Mouse (Mus musculus): ENCODE results near the gene Gpr156. TPM values are rescaled to one million over a fixed set of nuclear protein-coding genes. Genes with fewer than 3 reads are reported as not detected.

Gene Gpr156
- polyA plus RNA-seq, 1 experiment from 2014 or later = not detected

DNA sequence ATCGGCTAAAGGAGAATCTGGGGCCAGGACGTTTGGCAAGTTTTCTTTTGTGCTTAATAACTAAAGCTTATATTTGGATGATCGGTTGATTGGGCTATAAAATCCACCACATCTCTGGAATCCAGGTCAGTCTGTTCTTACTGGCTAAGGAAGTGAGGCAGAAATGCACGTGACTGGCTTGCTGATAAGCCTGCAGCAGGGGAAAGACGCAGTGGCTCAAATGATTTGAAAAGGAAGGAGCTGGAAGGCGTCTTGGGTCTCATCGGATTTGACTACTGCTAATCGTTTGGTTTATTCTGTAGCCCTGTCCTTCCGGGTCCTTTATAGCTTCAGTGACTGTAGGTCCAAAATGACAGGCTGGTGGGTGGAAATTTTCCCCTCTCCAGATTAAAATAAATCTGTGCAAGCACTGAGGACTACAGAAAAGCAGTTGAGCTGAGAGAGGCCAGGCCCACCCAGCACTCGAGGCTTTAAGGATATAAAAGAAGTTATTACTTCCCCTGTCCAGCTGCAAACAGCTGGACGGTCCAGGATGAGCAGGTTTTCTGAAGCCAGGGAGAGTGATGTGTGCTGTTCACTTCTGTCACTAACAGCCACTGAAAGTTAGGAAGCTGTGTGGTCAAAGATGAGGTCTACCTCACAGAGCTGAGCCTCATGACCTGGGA lies 57.7 kb downstream of the Gpr156 start:
- Histone ChIP-seq H3K27me3 (replicated peaks; ENCODE audit: control insufficient read depth, insufficient read depth, low read length) (no peaks in the 10 kb centered on the region), H3K9me3 (ENCODE audit: control insufficient read depth, low read length) (no peaks in the 10 kb centered on the region), H3K4me2 (no peak overlapping the region), H3K4me1 (replicated peaks; ENCODE audit: control insufficient read depth, insufficient read depth, low read length) (no peaks in the 10 kb centered on the region), H3K27ac (ENCODE audit: low read depth, low read length) (no peak overlapping the region), H3K9ac (ENCODE audit: low read depth, low read length) (no peak overlapping the region), H3K36me3 (ENCODE audit: control insufficient read depth, insufficient read depth, low read length) (no peaks in the 10 kb centered on the region), H3K4me3 (ENCODE audit: low read depth, low read length) (no peak overlapping the region)
- no peak for DNase-seq (ENCODE audit: low spot score)
- WGBS = 51% methylated on average over 11 of the region's 11 CpGs
- no peak for ATAC-seq (replicated peaks; ENCODE audit: low FRiP score)

DNA sequence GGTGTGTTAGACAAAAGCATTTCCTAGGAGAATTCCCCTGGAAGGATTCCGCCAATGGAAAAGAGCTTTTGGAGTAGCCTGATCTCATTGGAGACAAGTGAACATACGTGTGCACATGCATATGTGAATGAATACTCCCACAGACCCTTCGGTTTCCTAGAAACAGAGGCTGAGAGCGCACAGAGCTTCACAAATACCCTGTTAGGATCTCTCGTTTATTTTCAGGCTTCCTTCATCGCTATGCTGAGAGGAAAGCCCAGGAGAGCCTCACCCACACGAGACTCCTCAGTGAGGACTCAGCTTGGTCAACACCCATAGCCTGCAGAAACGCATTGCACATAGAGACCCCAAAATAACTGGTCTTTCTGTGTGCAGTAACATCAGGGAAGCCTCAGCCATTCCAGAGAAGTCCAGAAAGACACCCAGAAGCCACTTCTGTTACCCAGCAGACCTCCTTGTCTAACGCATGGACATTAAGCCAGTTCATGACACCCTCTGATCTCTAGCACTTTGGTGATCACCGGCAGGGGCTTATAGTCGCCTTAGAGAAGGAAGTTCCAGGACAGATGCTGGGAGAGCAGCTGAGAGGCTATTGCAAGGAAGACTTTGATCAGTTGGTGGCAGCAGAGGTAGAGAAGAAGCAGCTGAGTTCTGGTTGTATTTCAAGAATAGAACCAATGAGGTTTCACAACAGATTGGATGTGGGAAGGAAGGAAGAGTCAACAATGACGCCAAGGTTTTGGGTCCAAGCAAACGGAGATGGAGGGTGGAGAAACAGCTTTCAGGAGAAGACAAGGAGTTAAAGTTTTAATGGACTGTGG lies 58.4 kb downstream of the Gpr156 start:
- no peaks in the 10 kb centered on the region for H3K4me1 ChIP-seq (replicated peaks; ENCODE audit: control insufficient read depth, insufficient read depth, low read length)
- H3K27me3 ChIP-seq (replicated peaks; ENCODE audit: control insufficient read depth, insufficient read depth, low read length) = no peaks in the 10 kb centered on the region
- no peak overlapping the region for H3K4me3 ChIP-seq (ENCODE audit: low read depth, low read length)
- H3K9ac ChIP-seq (ENCODE audit: low read depth, low read length) = no peak overlapping the region
- DNase-seq (ENCODE audit: low spot score) (no peak), ATAC-seq (replicated peaks; ENCODE audit: low FRiP score) (no peak)
- no peaks in the 10 kb centered on the region for H3K9me3 ChIP-seq (ENCODE audit: control insufficient read depth, low read length)
- H3K27ac ChIP-seq (ENCODE audit: low read depth, low read length) = no peak overlapping the region
- no peaks in the 10 kb centered on the region for H3K36me3 ChIP-seq (ENCODE audit: control insufficient read depth, insufficient read depth, low read length)
- no peak overlapping the region for H3K4me2 ChIP-seq
- WGBS = 52% methylated on average over 13 of the region's 13 CpGs

DNA sequence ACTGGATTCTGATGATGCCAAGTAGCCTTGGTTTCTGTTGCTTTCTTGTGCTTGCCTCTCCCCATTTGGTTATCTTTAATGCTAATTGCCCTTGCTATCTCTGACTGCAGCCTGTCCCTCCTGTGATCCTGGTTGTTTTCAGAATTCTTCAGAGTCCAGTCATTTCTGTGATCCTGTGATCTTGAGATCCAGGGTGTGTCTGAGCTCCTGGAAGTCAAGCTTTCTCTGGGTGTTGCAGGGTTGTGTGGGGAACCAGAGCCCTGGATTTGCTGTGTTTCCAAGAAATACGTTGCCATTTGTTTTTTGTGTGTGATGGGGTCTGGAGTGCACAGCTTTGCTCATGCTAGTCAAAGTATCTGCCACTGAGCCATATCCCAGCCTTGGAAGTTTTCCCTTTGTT lies 65.6 kb downstream of the Gpr156 start:
- Histone ChIP-seq H3K27ac (ENCODE audit: low read depth, low read length) (no peak overlapping the region), H3K4me1 (replicated peaks; ENCODE audit: control insufficient read depth, insufficient read depth, low read length) (no peaks in the 10 kb centered on the region), H3K4me3 (ENCODE audit: low read depth, low read length) (no peak overlapping the region), H3K9me3 (ENCODE audit: control insufficient read depth, low read length) (no peaks in the 10 kb centered on the region), H3K4me2 (no peak overlapping the region), H3K27me3 (replicated peaks; ENCODE audit: control insufficient read depth, insufficient read depth, low read length) (no peaks in the 10 kb centered on the region), H3K9ac (ENCODE audit: low read depth, low read length) (no peak overlapping the region), H3K36me3 (ENCODE audit: control insufficient read depth, insufficient read depth, low read length) (no peaks in the 10 kb centered on the region)
- DNase-seq (ENCODE audit: low spot score) (no peak), ATAC-seq (replicated peaks; ENCODE audit: low FRiP score) (no peak)
- 55% methylated on average over 1 of the region's 1 CpGs for WGBS

DNA sequence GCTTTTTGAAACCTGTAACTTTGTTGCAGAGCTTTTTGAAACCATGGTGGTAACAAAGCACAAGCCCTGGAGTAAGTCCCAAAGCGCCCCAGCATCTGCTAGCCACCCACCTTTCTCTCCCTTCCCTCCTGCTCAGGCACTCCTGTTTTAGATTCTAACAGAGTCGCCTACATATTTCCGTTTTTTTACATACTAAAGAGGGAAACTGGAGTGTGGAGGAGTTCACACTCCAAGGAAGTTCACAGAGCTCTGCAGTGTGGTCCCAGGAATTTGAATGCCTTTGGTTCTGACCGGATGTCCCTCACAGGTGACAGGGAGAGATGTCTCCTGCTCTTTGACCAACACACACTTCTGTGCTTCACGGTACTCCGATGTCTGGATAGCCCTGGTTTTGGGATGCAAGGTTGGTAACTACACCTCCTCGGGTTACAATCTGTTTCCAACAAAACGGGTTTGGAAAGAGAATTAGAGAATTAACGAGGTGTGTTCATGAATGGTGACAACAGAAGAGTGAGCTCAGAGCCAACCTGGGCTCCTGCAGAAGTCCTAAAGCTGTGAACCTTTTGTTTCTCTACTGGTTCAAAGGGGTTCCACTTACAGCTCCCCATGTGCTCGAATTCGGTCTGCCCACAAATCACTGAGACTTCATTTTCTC lies 72.0 kb downstream of the Gpr156 start:
- Histone ChIP-seq H3K4me3 (ENCODE audit: low read depth, low read length) (no peak overlapping the region), H3K27me3 (replicated peaks; ENCODE audit: control insufficient read depth, insufficient read depth, low read length) (no peaks in the 10 kb centered on the region), H3K9me3 (ENCODE audit: control insufficient read depth, low read length) (no peaks in the 10 kb centered on the region), H3K9ac (ENCODE audit: low read depth, low read length) (no peak overlapping the region), H3K36me3 (ENCODE audit: control insufficient read depth, insufficient read depth, low read length) (no peaks in the 10 kb centered on the region), H3K4me2 (no peak overlapping the region), H3K4me1 (replicated peaks; ENCODE audit: control insufficient read depth, insufficient read depth, low read length) (peaks cover 5% of the 10 kb centered on the region; the same call in 1 of the 2 replicates), H3K27ac (ENCODE audit: low read depth, low read length) (no peak overlapping the region)
- ATAC-seq (replicated peaks; ENCODE audit: low FRiP score) (no peak), DNase-seq (ENCODE audit: low spot score) (no peak)
- 44% methylated on average over 11 of the region's 11 CpGs for WGBS

DNA sequence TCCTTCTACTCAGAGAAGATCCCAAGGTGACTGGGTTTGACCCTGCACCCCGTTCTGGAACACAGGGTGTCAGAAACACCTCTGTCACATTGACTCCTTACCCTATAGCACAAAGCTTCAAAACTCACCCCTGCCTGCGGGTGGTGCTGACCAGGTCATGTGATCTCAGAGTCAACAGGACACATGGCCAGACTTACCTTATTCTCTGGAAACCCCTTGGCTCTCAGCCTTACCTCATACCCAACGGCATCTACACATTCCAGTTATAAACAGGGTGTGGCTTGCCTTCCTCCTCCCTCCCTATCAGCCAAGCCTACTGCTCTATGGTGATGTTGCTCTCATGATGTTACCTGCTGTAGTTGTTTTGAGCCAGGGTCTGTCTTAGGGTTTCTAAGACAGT lies 73.5 kb downstream of the Gpr156 start:
- no peak overlapping the region for H3K4me3 ChIP-seq (ENCODE audit: low read depth, low read length)
- H3K27me3 ChIP-seq (replicated peaks; ENCODE audit: control insufficient read depth, insufficient read depth, low read length) = no peaks in the 10 kb centered on the region
- H3K9me3 ChIP-seq (ENCODE audit: control insufficient read depth, low read length) = no peaks in the 10 kb centered on the region
- H3K4me1 ChIP-seq (replicated peaks; ENCODE audit: control insufficient read depth, insufficient read depth, low read length) = peaks cover 7% of the 10 kb centered on the region; the same call in 1 of the 2 replicates
- ATAC-seq (replicated peaks; ENCODE audit: low FRiP score) (no peak), DNase-seq (ENCODE audit: low spot score) (no peak)
- no peak overlapping the region for H3K4me2 ChIP-seq
- no peak overlapping the region for H3K27ac ChIP-seq (ENCODE audit: low read depth, low read length)
- H3K36me3 ChIP-seq (ENCODE audit: control insufficient read depth, insufficient read depth, low read length) = no peaks in the 10 kb centered on the region
- no peak overlapping the region for H3K9ac ChIP-seq (ENCODE audit: low read depth, low read length)
- 61% methylated on average over 3 of the region's 3 CpGs for WGBS

DNA sequence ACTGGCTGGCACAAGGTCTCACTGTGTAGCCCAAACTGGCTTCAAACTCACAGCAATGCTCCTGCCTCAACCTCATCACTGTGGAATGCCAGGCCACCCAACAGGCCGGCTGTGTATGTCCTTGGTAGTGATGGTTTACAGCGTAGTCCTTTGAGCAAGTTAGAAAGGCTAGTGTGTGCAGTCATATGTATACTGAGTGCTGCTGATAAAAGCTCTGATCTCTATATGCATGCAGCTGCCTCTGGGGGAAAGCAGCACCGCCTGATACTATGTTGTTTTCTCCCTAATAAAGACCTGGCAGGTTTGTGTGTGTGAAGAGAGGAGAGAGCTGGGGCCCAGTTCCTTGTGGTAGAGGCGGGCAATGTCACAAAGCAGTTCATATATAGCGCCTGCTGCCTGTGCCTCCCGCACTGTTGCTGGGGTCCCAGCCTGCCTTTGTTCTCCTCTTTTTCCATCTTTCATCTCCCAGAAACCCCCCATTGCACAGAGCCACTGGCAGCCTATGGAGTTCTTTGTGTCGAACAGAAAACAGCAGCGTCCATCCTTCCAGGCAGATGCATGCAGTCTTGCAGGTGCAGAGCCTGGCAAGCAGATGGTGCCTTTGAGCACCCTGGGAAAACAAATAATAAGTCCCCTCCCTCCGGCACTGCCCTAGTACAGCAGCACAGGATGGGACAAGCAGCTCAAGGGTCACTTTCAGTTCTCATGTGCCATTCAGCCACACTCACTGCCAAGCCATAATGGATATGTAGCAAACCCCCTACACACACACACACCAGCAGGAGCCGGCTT lies 74.5 kb downstream of the Gpr156 start:
- DNase-seq (ENCODE audit: low spot score) = no peak
- 65% methylated on average over 10 of the region's 10 CpGs for WGBS
- ATAC-seq (replicated peaks; ENCODE audit: low FRiP score) = no peak

DNA sequence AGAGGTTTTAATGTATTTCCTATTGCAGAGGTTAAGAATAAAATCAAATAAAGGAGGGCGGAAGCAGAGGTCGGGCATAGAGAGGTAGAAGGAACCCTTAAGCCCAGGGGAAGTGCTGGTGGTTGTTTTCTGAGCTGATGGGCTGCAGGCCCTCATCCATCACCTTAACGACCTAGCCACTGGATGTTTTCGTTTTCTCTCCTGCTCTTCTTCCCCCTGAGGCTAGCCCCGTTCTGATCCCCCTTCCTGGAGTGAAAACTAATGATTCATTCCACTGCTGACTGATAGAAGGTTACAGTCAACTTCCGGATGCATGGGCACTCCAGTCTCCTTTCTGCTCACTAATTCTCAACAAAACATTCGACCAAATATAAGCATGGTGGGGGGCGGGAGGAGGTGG lies 76.5 kb downstream of the Gpr156 start:
- Histone ChIP-seq H3K9ac (ENCODE audit: low read depth, low read length) (no peak overlapping the region), H3K9me3 (ENCODE audit: control insufficient read depth, low read length) (no peaks in the 10 kb centered on the region), H3K36me3 (ENCODE audit: control insufficient read depth, insufficient read depth, low read length) (no peaks in the 10 kb centered on the region), H3K27me3 (replicated peaks; ENCODE audit: control insufficient read depth, insufficient read depth, low read length) (no peaks in the 10 kb centered on the region), H3K4me3 (ENCODE audit: low read depth, low read length) (no peak overlapping the region), H3K27ac (ENCODE audit: low read depth, low read length) (no peak overlapping the region), H3K4me2 (no peak overlapping the region), H3K4me1 (replicated peaks; ENCODE audit: control insufficient read depth, insufficient read depth, low read length) (peaks cover 9% of the 10 kb centered on the region; the same call in 1 of the 2 replicates)
- ATAC-seq (replicated peaks; ENCODE audit: low FRiP score) (no peak), DNase-seq (ENCODE audit: low spot score) (no peak)
- 40% methylated on average over 8 of the region's 8 CpGs for WGBS

More for the DNA sequence above, 74.5 kb downstream of the Gpr156 start:
- Histone ChIP-seq H3K4me3 (ENCODE audit: low read depth, low read length) (no peak overlapping the region), H3K27ac (ENCODE audit: low read depth, low read length) (no peak overlapping the region), H3K9ac (ENCODE audit: low read depth, low read length) (no peak overlapping the region), H3K9me3 (ENCODE audit: control insufficient read depth, low read length) (no peaks in the 10 kb centered on the region), H3K4me1 (replicated peaks; ENCODE audit: control insufficient read depth, insufficient read depth, low read length) (peaks cover 9% of the 10 kb centered on the region; the same call in 1 of the 2 replicates), H3K4me2 (no peak overlapping the region), H3K36me3 (ENCODE audit: control insufficient read depth, insufficient read depth, low read length) (no peaks in the 10 kb centered on the region), H3K27me3 (replicated peaks; ENCODE audit: control insufficient read depth, insufficient read depth, low read length) (no peaks in the 10 kb centered on the region)

DNA sequence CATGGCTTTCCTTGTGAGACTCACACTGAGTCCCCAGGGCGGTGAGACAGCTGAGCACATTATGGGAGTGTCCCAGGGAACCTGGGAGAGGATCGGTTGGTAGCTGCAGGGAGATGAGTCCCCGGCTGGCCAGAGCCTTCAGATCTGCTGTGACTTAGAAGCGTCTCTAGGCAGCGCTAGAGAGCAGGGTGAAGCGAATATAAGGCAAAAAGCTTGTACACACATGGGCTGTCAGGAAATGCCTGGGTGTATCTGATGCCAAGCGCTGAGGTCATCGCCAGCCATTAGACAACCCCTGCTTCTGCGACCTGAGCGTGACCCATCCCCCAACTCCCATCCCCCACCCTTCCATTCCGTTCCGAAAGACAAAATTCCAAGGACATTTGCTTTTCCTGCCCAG lies 78.4 kb downstream of the Gpr156 start:
- Histone ChIP-seq H3K4me2 (peak overlapping the region; percentile 41), H3K9ac (ENCODE audit: low read depth, low read length) (no peak overlapping the region)
- 10% methylated on average over 12 of the region's 12 CpGs for WGBS

More for the DNA sequence above, 78.4 kb downstream of the Gpr156 start:
- H3K36me3 ChIP-seq (ENCODE audit: control insufficient read depth, insufficient read depth, low read length) = no peaks in the 10 kb centered on the region
- peaks cover 9% of the 10 kb centered on the region; the same call in 1 of the 2 replicates for H3K4me1 ChIP-seq (replicated peaks; ENCODE audit: control insufficient read depth, insufficient read depth, low read length)
- H3K27me3 ChIP-seq (replicated peaks; ENCODE audit: control insufficient read depth, insufficient read depth, low read length) = no peaks in the 10 kb centered on the region
- H3K27ac ChIP-seq (ENCODE audit: low read depth, low read length) = no peak overlapping the region
- no peak for DNase-seq (ENCODE audit: low spot score)
- no peaks in the 10 kb centered on the region for H3K9me3 ChIP-seq (ENCODE audit: control insufficient read depth, low read length)
- H3K4me3 ChIP-seq (ENCODE audit: low read depth, low read length) = no peak overlapping the region
- peak; percentile 60; the same call in 1 of the 2 replicates for ATAC-seq (replicated peaks; ENCODE audit: low FRiP score)
